Mouse (Mus musculus) C3H10T1/2 (cell line): ENCODE results near the gene Trak1. TPM values are rescaled to one million over a fixed set of nuclear protein-coding genes. Genes with fewer than 3 reads are reported as not detected.

Experiments
- polyA plus RNA-seq, 2 experiments: library from polyadenylated mRNA; unstranded; fragments of >200 nt; fragmentation: generic; extraction: Trizol; gene quantifications; one replicate each; pipeline ENCODE4 v1.2.1; 2012; ENCODE audit warnings: missing spikeins in 2 of 2

Trak1 gene
- polyA plus RNA-seq: 10 to 100 TPM in 1 of 2 experiments, 1 to 10 TPM in 1; 9.1 to 31.3 TPM

DNA sequence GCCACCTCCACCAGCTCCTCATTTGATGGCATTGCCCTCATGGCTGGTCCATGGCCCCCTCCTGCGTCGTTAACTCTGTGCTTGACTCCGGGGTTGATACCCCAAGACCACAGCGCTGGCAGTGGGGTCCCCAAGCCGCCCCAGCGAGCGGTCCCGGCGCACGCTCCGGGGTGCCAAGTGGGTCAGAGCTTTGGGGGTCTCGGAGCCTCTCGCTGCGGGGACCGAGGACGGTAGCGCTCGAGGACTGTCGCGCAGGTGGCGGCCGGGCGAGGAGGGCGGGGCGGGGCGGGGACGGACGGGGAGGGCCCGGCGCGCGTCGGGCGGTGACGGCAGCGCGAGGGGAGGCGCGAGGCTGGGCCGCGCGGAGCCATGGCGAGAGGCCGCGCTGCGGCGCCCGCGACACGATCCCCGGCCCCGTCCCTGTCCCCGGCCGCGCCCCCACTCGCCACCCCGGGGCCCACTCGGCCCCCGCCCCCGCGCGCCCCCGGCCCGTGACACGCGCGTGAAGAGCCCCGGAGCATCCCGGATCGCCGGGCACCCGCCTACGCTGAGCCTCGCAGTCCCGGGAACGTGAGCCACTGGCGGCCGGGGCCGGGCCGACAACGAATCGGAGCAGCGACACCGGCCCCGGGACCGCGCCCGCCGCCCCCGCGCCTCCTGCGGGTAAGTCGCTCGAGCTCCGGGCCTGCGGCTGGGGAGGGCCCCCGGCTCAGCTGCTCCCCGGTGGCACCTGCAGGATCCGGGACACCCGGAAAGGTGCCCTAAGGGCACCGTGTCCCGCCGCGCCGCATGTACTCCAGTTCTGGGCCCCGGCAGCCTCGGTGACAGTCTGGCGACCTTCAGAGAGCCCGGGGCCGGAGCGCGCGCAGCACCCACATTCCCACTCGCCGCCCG lies at the start of gene Trak1:
Gene Trak1, plus strand, starts transcription at position 332 of the 894 bp plus-strand sequence.

DNA sequence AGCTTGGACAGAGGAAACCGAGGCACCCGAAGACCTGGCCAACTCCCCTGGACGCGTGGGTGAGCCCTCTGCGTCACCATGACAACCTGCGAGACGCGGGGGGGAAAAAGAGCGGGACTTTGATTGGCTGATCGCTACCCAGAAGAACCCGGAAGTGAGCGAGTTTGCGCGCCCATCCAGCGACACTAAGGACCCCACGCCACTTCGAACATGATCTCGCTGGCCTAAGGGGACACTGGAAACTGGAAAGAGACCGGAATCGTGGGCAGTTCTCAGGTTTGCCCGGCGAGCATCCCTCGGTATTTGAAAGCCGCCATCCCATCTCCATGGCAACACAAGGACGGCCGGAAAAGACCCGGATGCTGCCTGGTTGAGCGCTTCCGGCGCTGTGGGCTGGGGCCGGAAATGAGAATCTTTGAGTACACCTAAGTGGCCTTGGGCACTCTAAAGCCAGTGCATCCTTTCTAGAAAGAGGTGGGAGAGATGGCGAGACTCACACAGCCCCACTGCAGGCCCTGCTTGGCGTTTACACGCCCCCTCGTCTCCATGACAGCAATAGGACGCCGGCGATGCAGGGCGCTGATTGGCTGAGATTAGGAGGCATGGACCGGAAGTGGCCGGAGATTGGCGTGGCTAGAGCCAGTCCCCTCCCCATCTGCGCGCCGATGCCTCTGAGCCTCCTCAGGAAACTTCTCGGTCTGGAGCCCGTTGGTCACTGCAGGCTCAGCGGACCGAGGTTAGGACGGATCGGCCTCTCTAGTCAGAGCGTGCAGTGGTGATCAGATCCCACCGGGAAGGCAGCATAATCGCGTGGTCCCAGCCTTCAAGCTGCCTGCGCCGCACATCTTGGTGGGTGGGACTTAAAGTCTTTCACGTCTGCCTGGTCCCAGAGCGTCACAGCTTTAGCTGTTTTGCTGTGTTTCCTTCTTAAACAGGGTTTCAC lies 19.9 kb upstream of the Trak1 start, which contains the start of gene Ulk4:
Gene Ulk4, minus strand, starts transcription at position 80 of the 943 bp plus-strand sequence.

DNA sequence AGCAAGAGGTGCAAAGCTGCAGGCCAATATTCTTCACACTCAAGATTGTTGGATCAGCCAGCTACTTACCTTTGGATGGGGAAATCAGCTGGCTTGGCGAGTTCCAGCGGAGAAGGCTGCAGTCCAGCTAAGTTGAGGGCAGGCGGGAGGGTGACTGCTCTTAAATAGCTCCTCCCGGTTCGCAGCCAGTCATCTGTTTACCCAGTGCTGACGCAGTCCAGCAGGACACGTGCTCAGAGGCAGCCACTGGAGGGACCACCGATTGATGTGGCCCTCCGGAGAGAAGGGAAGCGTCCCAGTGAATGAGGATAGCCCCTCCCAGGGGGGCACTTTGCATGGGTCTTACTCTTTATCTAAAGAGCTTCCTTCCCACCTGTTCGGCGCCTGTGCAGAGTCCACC lies 198.2 kb downstream of the Trak1 start, which contains the start of gene Cck:
Gene Cck, minus strand, starts transcription at position 166 of the 400 bp plus-strand sequence.

Other genes starting within 250 kb of the Trak1 start
- gene Ulk4, start 20.3 kb upstream of the Trak1 start, polyA plus RNA-seq: 1 to 10 TPM; 7.4 to 8.1 TPM
- under 1 TPM in 1 of 2 experiments, not detected in 1; 0.63 TPM for gene Cck, start 198.2 kb downstream of the Trak1 start, polyA plus RNA-seq